Mouse (Mus musculus) 416B (cell line): ENCODE data around the gene Olah.
"Not testable (repeated sequence)": the region's sequence is repeated elsewhere in the genome, so short reads cannot be mapped to it uniquely, and the experiment has no call there.

ENCODE experiments used
- DNase-seq: peaks from one replicate; pipeline ENCODE4 v3.0.0; 2011; ENCODE audit warnings: low read depth

The Olah gene

DNA sequence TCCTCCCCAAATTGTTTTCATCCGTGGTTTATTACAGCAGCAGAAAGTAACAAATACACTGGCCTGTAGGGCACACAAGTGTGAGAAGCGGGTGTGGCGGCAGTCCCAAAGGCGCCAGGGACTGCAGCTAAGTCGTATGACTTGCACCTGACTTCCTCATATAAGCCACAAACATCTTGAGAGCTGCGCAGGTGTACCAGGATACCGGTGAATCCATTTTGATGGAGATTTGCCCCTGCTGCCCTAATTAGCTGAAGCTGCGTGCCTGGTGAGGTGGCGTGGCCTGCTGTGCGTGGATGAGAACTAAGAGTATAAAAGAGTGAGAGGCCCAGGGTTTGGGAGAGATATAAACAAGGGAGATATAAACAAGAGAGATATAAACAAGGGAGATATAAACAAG is at the start of gene Olah:
Gene Olah (minus strand): TSS at position 101 of the 400 bp plus-strand sequence.
- not testable (repeated sequence) for DNase-seq

DNA sequence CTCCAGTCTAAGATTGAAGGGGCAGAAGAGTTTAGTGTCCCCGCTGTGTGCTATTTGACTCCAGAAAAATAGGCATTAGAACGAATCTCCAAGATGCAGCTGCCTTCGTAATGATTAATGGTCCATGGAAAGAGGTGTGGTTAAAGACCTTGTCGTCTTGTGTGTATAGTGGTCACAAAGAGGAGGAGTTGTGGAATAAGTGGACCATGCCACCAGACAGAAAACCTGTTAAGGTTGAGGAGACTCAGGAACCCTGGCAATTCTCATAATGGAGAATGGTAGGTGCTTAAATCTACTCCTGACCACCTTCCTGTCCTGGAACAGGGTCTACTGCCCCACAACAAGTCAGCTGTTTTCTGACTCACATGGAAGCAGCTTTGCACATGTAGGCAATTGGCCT is 49.0 kb upstream of the Olah start:
- no peak for DNase-seq

DNA sequence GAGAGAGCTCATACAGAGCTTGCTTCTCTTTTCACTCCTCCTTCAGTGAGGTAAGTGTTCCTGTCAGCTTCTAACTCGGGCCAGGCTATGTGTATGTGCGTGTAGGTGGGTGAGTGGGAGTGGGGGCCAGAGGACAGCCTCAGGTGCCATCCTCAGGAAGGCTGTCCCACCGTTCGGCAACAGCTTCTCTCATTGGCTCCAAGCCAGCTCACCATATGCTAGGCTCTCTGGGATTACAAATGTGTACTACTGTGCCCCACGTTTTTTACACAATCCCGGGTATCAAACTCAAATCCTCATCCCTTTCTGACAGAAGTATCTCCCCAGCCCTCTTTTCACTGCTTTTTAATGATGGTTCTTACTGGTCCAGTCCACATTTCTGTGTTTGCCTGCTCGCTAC is 47.2 kb upstream of the Olah start:
- no peak for DNase-seq

DNA sequence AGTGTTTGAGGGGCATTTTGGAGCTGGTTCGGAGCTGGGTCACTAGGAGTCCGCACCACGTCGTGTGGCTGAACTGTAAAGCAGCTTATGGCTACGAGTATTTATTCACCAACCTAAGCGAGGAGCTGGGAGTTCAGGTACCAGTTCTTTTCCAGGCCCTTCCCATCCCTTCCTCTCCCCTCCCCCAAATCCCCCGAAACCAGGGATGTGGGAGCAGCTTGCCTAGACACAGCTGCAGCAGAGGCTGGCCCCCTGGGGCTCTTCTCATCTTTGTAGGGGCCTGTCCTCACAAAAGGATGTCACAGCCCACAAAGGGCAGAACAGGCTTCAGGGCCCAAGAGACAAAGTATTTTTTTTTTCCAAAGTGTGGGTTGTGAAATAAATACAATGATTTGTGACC is 40.9 kb upstream of the Olah start:
- DNase-seq = no peak

DNA sequence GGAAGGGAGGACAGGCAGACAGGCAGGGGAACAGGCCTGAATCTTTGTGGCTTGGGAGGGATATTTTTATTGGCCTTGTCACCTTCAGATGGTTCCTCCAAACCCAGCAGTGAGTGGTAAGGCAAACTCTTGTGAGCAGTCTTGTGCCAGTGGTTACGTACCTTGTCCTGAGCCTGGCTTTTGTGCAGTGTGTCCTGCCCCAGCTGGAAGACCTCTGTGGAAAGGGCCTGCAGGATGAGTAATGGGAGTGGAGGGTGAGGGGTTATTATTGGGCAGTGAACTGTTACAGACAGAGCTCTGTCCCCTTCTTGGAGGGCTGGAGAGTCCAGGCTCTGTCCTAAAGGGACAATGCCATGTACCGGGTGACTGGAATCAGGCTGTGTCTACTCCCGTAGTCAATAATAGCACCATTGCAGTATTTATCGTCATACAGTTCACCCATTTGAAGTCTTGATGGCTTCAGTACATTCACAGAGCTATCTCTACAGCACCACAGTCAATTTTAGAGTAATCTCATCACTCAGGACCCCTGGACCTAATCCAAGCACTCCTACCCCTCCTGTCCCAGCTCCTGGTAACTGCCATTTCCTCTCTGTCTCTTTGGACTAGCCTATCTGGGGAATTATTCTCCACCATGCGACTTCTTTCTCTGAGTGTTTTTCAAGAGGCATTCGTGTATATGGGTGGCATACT is 38.5 kb upstream of the Olah start:
- DNase-seq = no peak

DNA sequence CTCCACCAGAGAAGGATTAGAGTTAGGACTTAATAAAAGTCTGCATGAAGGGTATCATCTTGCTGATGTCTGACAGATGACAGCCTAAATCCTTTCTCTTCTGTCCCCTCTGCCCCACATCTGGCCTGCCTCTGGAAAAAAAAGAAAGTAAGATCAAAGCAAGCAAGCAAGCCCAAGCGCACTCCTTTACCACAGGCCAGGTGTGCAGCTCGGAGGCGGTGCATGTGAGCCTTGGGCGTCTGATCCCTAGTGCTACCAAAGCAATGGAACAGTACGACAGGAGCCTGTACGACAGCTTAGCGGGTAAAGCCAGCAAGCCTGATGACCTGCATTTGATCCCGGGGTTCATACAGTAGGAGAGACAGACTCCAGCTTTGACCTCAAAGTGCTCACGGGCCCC is 33.9 kb upstream of the Olah start:
- no peak for DNase-seq

DNA sequence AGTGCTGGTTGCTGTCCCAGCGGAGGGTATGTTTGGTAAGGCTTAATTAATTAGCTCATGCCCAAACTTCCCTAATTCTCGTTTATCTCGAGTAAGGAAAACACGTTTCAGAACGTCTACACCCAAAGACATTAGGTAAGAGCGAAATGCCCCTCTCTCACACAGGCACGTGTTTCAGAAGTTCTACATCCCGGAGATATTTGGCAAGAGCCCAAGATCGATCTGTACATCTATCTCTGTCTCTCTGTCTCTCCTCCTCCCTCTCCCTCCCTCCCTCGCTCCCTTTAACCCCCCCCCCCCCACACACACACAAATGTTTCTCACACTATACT is 27.5 kb upstream of the Olah start:
- no peak for DNase-seq

DNA sequence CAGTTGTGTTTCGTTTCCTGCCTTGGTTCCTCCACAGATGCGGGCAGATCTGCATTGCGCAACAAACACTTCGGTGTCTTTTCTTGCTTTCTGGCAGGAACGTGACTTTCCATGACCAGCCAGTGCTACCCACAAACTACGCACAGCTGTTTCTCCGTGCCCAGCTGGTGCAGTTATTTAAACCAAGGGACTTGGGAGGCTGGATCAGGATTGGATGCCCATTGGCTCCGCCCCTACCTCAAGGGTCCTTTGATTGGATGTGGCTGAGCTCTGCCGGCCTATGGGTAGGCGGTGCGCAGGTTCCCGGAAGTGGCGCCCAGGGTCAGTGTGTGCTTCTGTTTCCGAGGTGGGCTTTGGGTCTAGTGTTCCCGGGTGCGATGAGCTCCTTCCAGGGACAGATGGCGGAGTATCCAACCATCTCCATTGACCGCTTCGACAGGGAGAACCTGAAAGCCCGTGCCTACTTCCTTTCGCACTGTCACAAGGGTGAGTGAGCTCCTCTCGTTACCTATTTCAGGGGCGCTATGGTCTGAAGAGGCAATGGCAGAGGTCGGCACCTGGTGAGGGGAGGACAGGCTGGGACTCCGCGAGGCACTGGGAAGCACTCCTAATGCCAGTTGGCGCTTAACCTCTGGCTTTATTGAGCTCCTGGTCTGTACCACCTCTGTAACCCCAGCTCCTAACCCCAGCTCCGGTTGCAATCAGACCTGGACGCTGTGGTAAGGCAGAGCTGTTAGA is 27.0 kb upstream of the Olah start, which contains the start of gene Dclre1c:
Gene Dclre1c (plus strand): TSS at position 291 of the 738 bp plus-strand sequence.
- peak; percentile 99 for DNase-seq

DNA sequence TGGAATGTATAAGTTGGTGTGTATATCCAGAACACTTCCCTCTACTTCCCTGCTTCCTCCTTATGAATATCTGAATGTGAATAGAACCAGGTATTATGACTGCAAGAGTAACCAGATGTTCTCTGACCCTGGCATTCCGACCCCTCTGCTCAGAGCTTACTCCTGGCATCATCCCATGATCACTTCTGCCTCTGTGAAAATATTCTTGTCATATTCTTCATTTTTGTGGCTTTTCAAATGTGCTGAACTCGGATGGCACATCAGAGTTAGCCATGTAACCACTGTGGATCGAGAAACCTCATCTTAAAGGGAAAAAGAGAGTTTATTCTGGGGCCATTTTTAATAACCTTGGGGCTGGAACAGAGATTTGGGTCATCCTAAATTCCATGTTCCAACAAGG is 25.5 kb upstream of the Olah start, which contains the start of gene Meig1:
Gene Meig1 (minus strand): TSS at position 101 of the 400 bp plus-strand sequence.
- DNase-seq = no peak

DNA sequence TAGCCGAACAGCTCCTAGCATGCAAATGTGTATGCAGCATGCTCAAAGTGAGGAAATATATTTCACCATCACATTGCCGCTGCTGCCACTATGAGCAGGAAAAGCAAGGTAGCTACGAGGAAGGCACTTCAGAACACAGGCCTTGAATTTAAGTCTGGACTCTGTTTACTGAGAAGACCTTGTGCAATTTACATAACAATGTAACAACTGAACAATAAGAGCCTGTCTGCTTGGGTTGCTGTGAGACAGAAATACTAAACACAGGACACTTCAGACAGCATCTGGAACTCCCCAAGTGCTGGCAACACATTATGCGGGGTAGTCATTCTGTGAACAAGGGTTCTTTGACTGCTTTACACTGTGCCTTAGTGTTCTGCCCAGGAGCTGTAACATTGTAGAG is 23.1 kb upstream of the Olah start:
- DNase-seq = no peak

DNA sequence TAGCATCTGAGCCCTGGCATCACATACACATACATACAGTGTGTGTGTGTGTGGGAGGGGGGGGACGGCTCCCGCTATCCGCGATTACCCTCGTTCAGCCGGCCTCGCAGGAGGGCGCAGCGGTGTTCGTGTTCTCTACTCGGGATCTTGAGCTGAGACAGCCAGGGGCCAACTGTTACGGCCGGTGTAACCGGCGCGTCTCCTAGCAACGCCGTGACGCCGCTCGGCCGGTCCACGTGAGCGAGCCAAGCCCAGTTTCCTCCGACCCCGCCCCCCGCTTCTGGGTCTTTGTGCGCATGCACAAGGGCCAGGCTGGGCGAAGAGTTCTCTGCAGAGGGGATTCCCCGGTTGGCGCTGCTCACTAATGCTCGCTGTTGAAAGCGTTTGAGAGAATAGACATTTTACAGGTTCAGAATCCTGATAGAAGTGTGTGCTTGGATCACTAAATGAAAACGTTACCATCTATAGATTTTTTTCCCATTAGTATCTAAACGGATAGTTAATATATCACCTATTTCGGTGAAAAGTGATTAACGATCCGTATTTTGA is 21.9 kb upstream of the Olah start:
- peak; percentile 91 for DNase-seq

DNA sequence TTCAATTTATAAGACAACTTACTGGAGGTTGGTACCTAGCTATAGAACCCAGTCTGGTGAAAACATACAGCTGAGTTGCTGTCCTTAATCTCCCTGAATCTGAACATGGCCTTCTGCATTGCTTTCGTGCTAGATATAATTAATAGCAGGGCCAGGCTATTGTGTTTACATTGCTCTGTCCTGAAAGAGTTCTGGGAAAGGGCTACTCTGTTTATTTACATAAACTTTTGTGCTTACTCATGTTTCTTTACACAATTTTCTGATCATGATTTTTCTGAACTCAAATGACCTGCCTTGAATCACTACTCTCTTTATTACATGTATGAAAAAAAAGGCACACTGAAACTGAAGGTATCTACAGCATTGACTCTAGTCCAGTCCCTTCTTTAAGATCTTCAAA is 18.7 kb upstream of the Olah start:
- no peak for DNase-seq

DNA sequence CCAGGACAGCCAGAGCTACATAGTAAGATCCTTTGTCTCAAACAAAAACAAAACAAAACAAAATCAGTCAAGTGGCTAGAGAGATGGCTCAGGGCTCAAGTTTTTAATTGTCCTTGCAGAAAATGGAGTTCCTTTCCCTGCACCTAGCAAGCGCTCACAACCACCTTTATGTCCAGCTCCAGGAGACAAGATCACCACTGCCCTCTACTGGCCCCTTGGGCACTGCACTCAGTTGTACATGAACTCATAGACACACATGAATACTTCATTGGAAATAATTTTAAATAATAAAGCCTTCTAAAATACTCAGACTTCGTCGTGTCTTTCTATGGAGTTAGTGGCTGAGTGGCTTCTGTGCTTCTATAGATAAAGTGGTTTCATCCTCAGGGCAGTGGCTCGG is 17.2 kb upstream of the Olah start:
- DNase-seq = peak; percentile 77

DNA sequence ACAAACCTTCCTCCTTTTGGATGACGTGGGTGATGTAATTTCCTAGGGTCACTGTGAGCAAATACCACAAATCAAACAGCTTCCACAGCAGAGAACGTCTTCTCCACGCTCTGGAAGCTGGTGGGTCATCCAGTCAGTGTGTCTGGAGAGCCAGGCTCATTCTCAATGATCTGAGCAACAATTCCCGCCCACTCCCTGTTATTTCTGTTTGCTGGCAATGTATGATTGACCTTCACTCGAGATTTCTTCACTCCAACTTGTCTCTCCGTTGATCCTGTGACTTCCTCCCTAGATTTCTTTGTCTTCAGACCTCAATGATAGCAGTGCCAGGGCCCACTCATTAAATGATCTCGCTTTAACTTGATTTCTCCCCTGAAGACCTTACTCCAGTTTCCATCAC is 10.7 kb upstream of the Olah start:
- no peak for DNase-seq

DNA sequence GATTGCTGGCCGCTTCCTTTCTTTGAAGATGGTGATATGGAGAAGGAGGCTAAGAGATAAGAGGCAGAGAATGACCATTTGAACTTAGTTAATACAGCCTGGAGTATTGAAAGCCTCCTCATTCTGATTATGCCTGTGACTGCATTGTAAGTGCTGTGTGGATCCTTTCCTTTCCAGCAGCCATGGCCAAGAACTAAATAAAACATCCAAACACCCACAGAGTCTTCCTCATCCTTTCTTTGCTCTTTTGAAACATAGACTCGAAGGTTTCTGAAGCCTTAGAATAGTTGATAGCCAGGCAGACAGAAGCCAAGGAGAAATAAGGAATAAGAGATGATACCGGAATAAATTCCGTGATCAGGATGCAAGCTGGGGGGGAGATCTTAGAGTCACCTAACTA is 9.0 kb upstream of the Olah start:
- DNase-seq = no peak

DNA sequence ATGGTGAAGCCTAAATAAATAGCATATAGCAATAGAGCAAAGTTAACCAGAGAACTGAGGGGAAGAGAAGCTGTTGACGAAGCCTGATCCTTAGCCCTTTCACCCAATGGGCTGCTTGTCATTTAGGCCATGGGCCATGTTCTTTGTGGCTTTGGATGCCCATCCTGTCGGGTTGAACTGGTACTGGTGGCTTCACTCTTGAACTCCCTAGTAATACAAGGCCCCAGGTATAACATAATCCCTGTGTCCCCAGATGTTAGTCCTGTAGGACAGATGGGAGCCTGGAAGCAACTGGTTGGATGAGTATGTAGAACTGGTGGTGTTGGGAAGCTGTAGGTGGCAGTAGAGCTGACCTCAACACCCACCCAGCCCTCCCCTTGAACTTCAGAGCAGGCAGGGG is 5.1 kb downstream of the Olah start:
- DNase-seq = no peak

DNA sequence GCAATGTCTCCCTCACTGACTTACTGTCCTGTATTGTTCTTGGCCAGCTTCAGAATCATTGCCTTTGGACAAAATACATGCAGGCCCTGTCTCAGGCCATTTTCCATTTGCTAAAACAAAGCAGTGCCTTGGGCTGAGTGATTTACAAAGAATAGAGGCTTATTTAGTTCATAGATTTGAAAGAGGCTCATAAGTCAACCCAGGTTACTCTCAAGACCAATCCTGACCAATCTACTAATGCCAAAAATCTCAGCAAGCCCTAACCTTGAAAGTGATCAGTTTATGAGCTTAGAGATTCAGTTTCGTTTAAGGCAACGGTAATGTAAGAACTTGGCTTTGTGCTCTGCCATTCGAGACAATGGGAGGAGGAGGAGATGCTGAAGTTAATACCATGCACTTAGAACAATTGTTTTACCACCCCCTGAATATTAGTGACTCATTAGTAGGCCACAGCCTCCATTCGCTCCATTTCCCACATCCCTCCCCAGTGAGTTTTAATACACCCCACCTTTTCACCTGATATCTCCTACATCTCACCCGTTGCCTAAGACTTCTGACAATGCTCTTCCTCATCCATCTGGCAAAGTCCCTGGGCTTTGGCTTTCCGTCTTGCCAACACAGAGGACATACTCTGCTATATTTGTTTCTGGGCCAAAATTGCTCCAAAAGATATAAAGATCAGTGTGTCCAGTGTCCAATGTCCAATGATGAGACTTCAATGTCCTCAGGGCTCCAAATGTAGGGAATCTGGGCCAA is 9.7 kb downstream of the Olah start:
- no peak for DNase-seq

DNA sequence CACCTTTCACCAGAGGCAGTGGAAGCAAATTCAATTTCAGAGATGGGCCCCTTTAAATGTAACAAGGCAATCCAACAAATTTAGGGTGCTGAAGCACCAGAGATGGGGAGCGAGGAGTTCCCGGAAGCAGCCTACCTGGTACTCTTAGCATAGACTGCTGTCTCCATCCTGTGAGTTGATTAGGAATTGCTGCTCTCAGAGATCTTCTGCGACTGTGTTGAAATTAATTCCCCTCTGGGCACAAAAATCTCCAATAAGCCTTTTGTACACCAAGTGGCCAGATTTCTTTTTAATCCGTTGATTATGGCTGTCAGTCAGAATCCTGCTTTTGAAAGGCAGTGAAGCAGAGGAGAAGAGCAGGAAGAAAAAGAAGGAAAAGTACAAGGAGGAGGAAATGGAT is 31.9 kb downstream of the Olah start:
- no peak for DNase-seq

DNA sequence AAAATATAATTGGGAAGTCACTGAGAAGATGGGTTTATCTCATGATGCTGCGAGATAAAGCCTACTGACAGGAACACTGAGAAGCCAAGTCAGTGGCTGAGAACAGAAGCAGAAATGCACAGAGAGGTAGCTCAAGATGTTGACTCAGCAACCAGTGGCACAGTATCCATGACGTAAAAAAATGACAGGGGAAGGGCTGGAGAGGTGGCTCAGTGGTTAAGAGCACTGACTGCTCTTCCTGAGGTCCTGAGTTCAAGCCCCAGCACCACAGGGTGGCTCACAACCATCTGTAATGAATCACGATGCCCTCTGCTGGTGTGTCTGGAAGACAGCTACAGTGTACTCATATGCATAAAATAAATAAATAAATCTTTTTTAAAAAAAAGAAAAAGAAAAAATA is 35.9 kb downstream of the Olah start:
- DNase-seq = no peak

DNA sequence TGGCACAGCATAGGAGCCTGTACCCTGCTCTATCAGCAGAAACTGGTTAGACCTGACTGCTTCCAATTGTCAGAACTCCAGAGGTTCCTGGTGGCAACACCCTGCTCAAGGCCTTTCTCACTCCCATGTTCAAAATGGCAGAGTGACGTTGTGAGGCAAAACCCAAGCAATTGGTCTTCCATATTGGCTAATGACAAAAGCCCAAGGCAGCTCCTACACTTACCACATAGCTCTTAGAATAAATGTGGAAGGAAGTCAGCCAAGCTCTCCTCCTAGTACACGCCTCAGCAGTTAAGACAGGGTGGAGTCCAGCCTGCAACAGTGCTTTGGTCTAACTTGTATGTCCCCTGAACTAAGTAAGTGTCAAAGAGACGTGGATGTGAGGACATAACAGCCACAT is 39.1 kb downstream of the Olah start:
- no peak for DNase-seq

DNA sequence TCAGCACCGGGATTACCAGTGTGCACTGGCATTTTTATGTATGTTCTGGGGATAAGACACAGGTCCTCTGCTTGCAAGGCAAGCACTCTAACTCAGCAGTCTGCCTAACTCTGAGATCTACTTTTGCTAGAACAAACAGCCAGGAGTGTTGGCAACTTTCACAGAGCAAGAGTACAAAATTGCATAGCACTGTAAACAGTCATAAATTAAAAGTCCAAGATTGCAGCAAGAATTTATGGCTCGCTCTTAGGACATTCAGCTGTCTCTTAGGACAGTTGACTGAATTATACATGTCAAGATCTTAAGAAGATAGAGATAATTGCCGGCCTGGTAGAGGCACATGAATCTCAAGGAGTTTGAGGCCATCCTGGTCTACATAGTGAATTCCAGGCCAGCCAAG is 40.7 kb downstream of the Olah start:
- no peak for DNase-seq

DNA sequence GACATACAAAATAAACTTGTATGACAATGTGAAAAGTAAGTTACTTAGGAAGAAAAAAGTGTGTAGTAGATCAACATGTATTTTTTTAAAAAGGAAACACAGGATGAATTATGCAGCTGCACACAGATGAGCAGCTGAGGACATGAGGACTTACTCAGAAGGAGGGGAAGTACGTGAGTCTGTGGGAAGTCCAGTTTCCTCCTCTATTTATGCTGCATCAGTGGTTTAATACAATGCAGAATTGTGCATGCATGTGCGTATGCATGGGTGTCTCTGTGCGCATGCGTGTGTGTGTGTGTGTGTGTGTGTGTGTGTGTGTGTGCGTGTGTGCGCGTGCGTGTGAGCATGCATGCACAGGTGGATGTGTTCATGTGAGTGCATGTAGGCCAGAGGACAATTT is 41.2 kb downstream of the Olah start:
- DNase-seq = no peak

DNA sequence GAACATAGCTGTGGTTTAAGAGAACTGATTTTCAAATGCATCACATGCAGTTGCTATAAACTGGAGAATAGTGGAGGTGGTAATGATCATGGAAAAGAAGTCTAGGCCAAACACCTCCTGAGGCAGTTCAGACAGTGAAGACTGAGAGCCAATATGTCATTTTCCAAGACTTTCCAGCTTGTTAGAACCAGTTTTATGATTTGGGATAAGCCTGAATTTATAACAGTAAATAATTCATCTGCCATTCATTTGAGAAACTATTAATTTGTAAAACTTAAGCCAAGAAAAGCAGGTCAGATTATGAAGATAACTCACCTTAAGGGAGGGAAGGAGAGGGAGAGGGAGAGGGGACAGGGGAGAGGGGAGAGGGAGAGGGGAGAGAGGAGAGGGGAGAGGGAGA is 43.9 kb downstream of the Olah start:
- DNase-seq = no peak
